Mouse (Mus musculus) neural tube, embryonic 12.5 days (tissue): ENCODE results near the gene Nell2. TPM values are rescaled to one million over a fixed set of nuclear protein-coding genes. Genes with fewer than 3 reads are reported as not detected.
"Not testable (repeated sequence)": the region's sequence is repeated elsewhere in the genome, so short reads cannot be mapped to it uniquely, and the experiment has no call there.

Source experiments
- ATAC-seq: fragments of 200-750 bp; cut with Nextera tagmentation; 2 replicates; pipeline ENCODE4 v1.8.0; 2017; ENCODE audit warnings: low read depth, mild to moderate bottlenecking, moderate TSS enrichment, moderate library complexity; ENCODE audit not compliant: low FRiP score
- H3K27ac ChIP-seq: fragments of 300-500 bp; sonication (generic); 2 replicates; pipeline ENCODE4 v1.5.1; 2016
- H3K27me3 ChIP-seq: fragments of 300-500 bp; sonication (generic); replicated peaks from 2 replicates; pipeline ENCODE4 v1.6.1; 2016; ENCODE audit warnings: mild to moderate bottlenecking
- H3K36me3 ChIP-seq: fragments of 300-500 bp; sonication (generic); 2 replicates; pipeline ENCODE4 v1.6.1; 2016; ENCODE audit warnings: mild to moderate bottlenecking
- H3K4me1 ChIP-seq: fragments of 300-500 bp; sonication (generic); 2 replicates; pipeline ENCODE4 v1.6.1; 2016
- H3K4me2 ChIP-seq: fragments of 300-500 bp; sonication (generic); replicated peaks from 2 replicates; pipeline ENCODE4 v1.6.1; 2016; ENCODE audit warnings: mild to moderate bottlenecking
- H3K4me3 ChIP-seq: fragments of 300-500 bp; sonication (generic); 2 replicates; pipeline ENCODE4 v1.5.1; 2016
- H3K9ac ChIP-seq: fragments of 300-500 bp; sonication (generic); 2 replicates; pipeline ENCODE4 v1.6.1; 2016; ENCODE audit warnings: mild to moderate bottlenecking
- H3K9me3 ChIP-seq: fragments of 300-500 bp; sonication (generic); 2 replicates; pipeline ENCODE4 v1.6.1; 2016; ENCODE audit warnings: mild to moderate bottlenecking
- WGBS: fragments of 180-500 bp; shearing (Covaris S2); methylation state at CpG from one replicate; pipeline ENCODE4 v1.1.7; 2016; 5-methylcytosine and 5-hydroxymethylcytosine counted together
- polyA plus RNA-seq: library from polyadenylated mRNA; unstranded; fragments of >200 nt; fragmentation: Nextera tagmentation; extraction: Ambion mirVana; gene quantifications from 2 replicates; pipeline ENCODE4 v1.2.1, GENCODE M21; 2016

Nell2 gene
- polyA plus RNA-seq, 1 experiment from 2014 or later: 162 TPM

GRCm38 (mm10) chr15:95272167-95272566, 256.2 kb downstream of the Nell2 start:
- ATAC-seq: no peak
- no peak overlapping the region for H3K4me2 ChIP-seq
- no peaks in the 10 kb centered on the region for H3K9me3 ChIP-seq
- H3K4me1 ChIP-seq: no peaks in the 10 kb centered on the region
- 94% methylated on average over 3 of the region's 3 CpGs for WGBS
- no peak overlapping the region for H3K4me3 ChIP-seq
- H3K27me3 ChIP-seq: no peaks in the 10 kb centered on the region
- H3K36me3 ChIP-seq: no peaks in the 10 kb centered on the region
- H3K27ac ChIP-seq: no peak overlapping the region
- no peak overlapping the region for H3K9ac ChIP-seq

GRCm38 (mm10) chr15:95259671-95260450, 268.5 kb downstream of the Nell2 start:
- Histone ChIP-seq H3K9me3 (no peaks in the 10 kb centered on the region), H3K9ac (no peak overlapping the region), H3K4me1 (no peaks in the 10 kb centered on the region), H3K27ac (no peak overlapping the region), H3K27me3 (no peaks in the 10 kb centered on the region), H3K4me2 (no peak overlapping the region), H3K4me3 (no peak overlapping the region), H3K36me3 (no peaks in the 10 kb centered on the region)
- 92% methylated on average over 2 of the region's 2 CpGs for WGBS
- ATAC-seq: no peak

GRCm38 (mm10) chr15:95257131-95257530, 271.2 kb downstream of the Nell2 start:
- no peaks in the 10 kb centered on the region for H3K36me3 ChIP-seq
- H3K27me3 ChIP-seq: no peaks in the 10 kb centered on the region
- no peak overlapping the region for H3K9ac ChIP-seq
- no peak overlapping the region for H3K4me3 ChIP-seq
- no peak overlapping the region for H3K4me2 ChIP-seq
- no peaks in the 10 kb centered on the region for H3K4me1 ChIP-seq
- WGBS: 74% methylated on average over 9 of the region's 9 CpGs
- no peak overlapping the region for H3K27ac ChIP-seq
- ATAC-seq: no peak
- H3K9me3 ChIP-seq: no peaks in the 10 kb centered on the region

- WGBS: 92% methylated on average over 11 of the region's 11 CpGs
- H3K27ac ChIP-seq: no peak overlapping the region
- no peak for ATAC-seq
- no peaks in the 10 kb centered on the region for H3K9me3 ChIP-seq
- H3K4me1 ChIP-seq: no peaks in the 10 kb centered on the region
- H3K9ac ChIP-seq: no peak overlapping the region
- H3K4me3 ChIP-seq: no peak overlapping the region
- peaks cover 3% of the 10 kb centered on the region; the same call in 1 of the 2 replicates for H3K36me3 ChIP-seq
- H3K4me2 ChIP-seq: no peak overlapping the region
- H3K27me3 ChIP-seq: no peaks in the 10 kb centered on the region
Observed at GRCm38 (mm10) chr15:95245516-95245915, 282.8 kb downstream of the Nell2 start.

GRCm38 (mm10) chr15:95243876-95244275, 284.5 kb downstream of the Nell2 start:
- Histone ChIP-seq H3K36me3 (peaks cover 11% of the 10 kb centered on the region; the same call in 1 of the 2 replicates), H3K4me1 (no peaks in the 10 kb centered on the region), H3K4me2 (no peak overlapping the region), H3K27me3 (no peaks in the 10 kb centered on the region), H3K9ac (no peak overlapping the region), H3K9me3 (no peaks in the 10 kb centered on the region), H3K4me3 (no peak overlapping the region), H3K27ac (no peak overlapping the region)
- 71% methylated on average over 8 of the region's 8 CpGs for WGBS
- ATAC-seq: no peak

GRCm38 (mm10) chr15:95241161-95241560, 287.2 kb downstream of the Nell2 start:
- no peaks in the 10 kb centered on the region for H3K4me1 ChIP-seq
- peaks cover 11% of the 10 kb centered on the region; the same call in 1 of the 2 replicates for H3K36me3 ChIP-seq
- no peaks in the 10 kb centered on the region for H3K9me3 ChIP-seq
- no peak overlapping the region for H3K27ac ChIP-seq
- WGBS: 84% methylated on average over 3 of the region's 3 CpGs
- H3K4me3 ChIP-seq: no peak overlapping the region
- no peak overlapping the region for H3K4me2 ChIP-seq
- H3K9ac ChIP-seq: no peak overlapping the region
- no peaks in the 10 kb centered on the region for H3K27me3 ChIP-seq
- ATAC-seq: no peak

- not testable (repeated sequence) for H3K4me1 ChIP-seq, H3K9ac ChIP-seq, H3K27me3 ChIP-seq, H3K9me3 ChIP-seq, H3K27ac ChIP-seq, H3K4me2 ChIP-seq, ATAC-seq, H3K4me3 ChIP-seq
- peaks cover 11% of the 10 kb centered on the region; the same call in 1 of the 2 replicates for H3K36me3 ChIP-seq
- WGBS: 96% methylated on average over 2 of the region's 2 CpGs
Observed at GRCm38 (mm10) chr15:95237021-95237420, 291.3 kb downstream of the Nell2 start.

GRCm38 (mm10) chr15:95236509-95236908, 291.9 kb downstream of the Nell2 start:
- Histone ChIP-seq H3K36me3 (peaks cover 11% of the 10 kb centered on the region; the same call in 1 of the 2 replicates), H3K4me3 (no peak overlapping the region), H3K9me3 (no peaks in the 10 kb centered on the region), H3K27ac (no peak overlapping the region), H3K4me1 (no peaks in the 10 kb centered on the region), H3K9ac (no peak overlapping the region), H3K4me2 (no peak overlapping the region), H3K27me3 (no peaks in the 10 kb centered on the region)
- WGBS: 81% methylated on average over 3 of the region's 3 CpGs
- no peak for ATAC-seq

- Histone ChIP-seq H3K4me2 (no peak overlapping the region), H3K9me3 (no peaks in the 10 kb centered on the region), H3K27ac (no peak overlapping the region), H3K4me3 (no peak overlapping the region), H3K27me3 (no peaks in the 10 kb centered on the region), H3K36me3 (peaks cover 11% of the 10 kb centered on the region; the same call in 1 of the 2 replicates), H3K9ac (no peak overlapping the region), H3K4me1 (no peaks in the 10 kb centered on the region)
- no peak for ATAC-seq
- 85% methylated on average over 13 of the region's 13 CpGs for WGBS
Observed at GRCm38 (mm10) chr15:95231171-95231570, 297.2 kb downstream of the Nell2 start.

GRCm38 (mm10) chr15:95216640-95217365, 311.6 kb downstream of the Nell2 start:
- Histone ChIP-seq H3K27ac (no peak overlapping the region), H3K9me3 (no peaks in the 10 kb centered on the region), H3K36me3 (no peaks in the 10 kb centered on the region; the same call in 1 of the 2 replicates), H3K9ac (no peak overlapping the region), H3K4me2 (no peak overlapping the region), H3K4me1 (peaks cover 12% of the 10 kb centered on the region; the same call in 1 of the 2 replicates), H3K27me3 (no peaks in the 10 kb centered on the region), H3K4me3 (no peak overlapping the region)
- 54% methylated on average over 12 of the region's 12 CpGs for WGBS
- ATAC-seq: no peak

GRCm38 (mm10) chr15:95210551-95210950, 317.8 kb downstream of the Nell2 start:
- no peak overlapping the region for H3K4me3 ChIP-seq
- no peaks in the 10 kb centered on the region for H3K9me3 ChIP-seq
- H3K27me3 ChIP-seq: no peaks in the 10 kb centered on the region
- H3K9ac ChIP-seq: no peak overlapping the region
- WGBS: 85% methylated on average over 4 of the region's 4 CpGs
- no peak for ATAC-seq
- H3K4me2 ChIP-seq: no peak overlapping the region
- no peaks in the 10 kb centered on the region for H3K4me1 ChIP-seq
- H3K27ac ChIP-seq: no peak overlapping the region
- no peaks in the 10 kb centered on the region for H3K36me3 ChIP-seq

- Histone ChIP-seq H3K4me2 (no peak overlapping the region), H3K27ac (no peak overlapping the region), H3K27me3 (no peaks in the 10 kb centered on the region), H3K4me3 (no peak overlapping the region), H3K9ac (no peak overlapping the region), H3K36me3 (no peaks in the 10 kb centered on the region), H3K9me3 (no peaks in the 10 kb centered on the region), H3K4me1 (no peaks in the 10 kb centered on the region)
- WGBS: 87% methylated on average over 4 of the region's 4 CpGs
- ATAC-seq: no peak
Observed at GRCm38 (mm10) chr15:95209186-95209585, 319.2 kb downstream of the Nell2 start.
